Mouse (Mus musculus): ENCODE data around the gene Wdr77.
"Not testable (repeated sequence)": the region's sequence is repeated elsewhere in the genome, so short reads cannot be mapped to it uniquely, and the experiment has no call there.

Wdr77 gene

GRCm38 (mm10) chr3:106000707-106001375 lies 41.7 kb downstream of the Wdr77 start:
- H3K9me3 ChIP-seq (ENCODE audit: low read length) = no peaks in the 10 kb centered on the region
- no peak for TF ChIP-seq CTCF (conservative IDR thresholded peaks at IDR 0.05; ENCODE audit: low read length)
- no peak for TF ChIP-seq POU5F1 (IDR thresholded peaks at IDR 0.05; ENCODE audit: borderline replicate concordance, low read length)
- TF ChIP-seq NANOG (IDR thresholded peaks at IDR 0.05; ENCODE audit: borderline replicate concordance, low read length) = no peak
- no peaks in the 10 kb centered on the region for H3K36me3 ChIP-seq (ENCODE audit: insufficient read depth, low read length)
- no peaks in the 10 kb centered on the region for H3K27me3 ChIP-seq (ENCODE audit: insufficient read depth, low read length)
- peak overlapping the region; percentile 54 for H3K4me3 ChIP-seq (replicated peaks; ENCODE audit: low read length)
- peaks cover 12% of the 10 kb centered on the region for H3K4me1 ChIP-seq (replicated peaks; ENCODE audit: low read depth, low read length)

- H3K4me1 ChIP-seq (replicated peaks; ENCODE audit: low read depth, low read length) = peaks cover 12% of the 10 kb centered on the region
- H3K27me3 ChIP-seq (ENCODE audit: insufficient read depth, low read length) = no peaks in the 10 kb centered on the region
- no peak for TF ChIP-seq POU5F1 (IDR thresholded peaks at IDR 0.05; ENCODE audit: borderline replicate concordance, low read length)
- no peak for TF ChIP-seq CTCF (conservative IDR thresholded peaks at IDR 0.05; ENCODE audit: low read length)
- no peak for TF ChIP-seq NANOG (IDR thresholded peaks at IDR 0.05; ENCODE audit: borderline replicate concordance, low read length)
- H3K36me3 ChIP-seq (ENCODE audit: insufficient read depth, low read length) = no peaks in the 10 kb centered on the region
- H3K9me3 ChIP-seq (ENCODE audit: low read length) = no peaks in the 10 kb centered on the region
- H3K4me3 ChIP-seq (replicated peaks; ENCODE audit: low read length) = peak overlapping the region; percentile 54
Measured at GRCm38 (mm10) chr3:106001416-106002370, 42.5 kb downstream of the Wdr77 start.

- not testable (repeated sequence) for H3K4me3 ChIP-seq (replicated peaks; ENCODE audit: low read length); H3K27me3 ChIP-seq (ENCODE audit: insufficient read depth, low read length); H3K36me3 ChIP-seq (ENCODE audit: insufficient read depth, low read length); H3K9me3 ChIP-seq (ENCODE audit: low read length)
- peaks cover 12% of the 10 kb centered on the region for H3K4me1 ChIP-seq (replicated peaks; ENCODE audit: low read depth, low read length)
Measured at GRCm38 (mm10) chr3:106003360-106003759, 44.2 kb downstream of the Wdr77 start.

- Histone ChIP-seq H3K9me3 (ENCODE audit: low read length) (no peaks in the 10 kb centered on the region), H3K4me3 (replicated peaks; ENCODE audit: low read length) (no peak within 1 kb of the TSS), H3K27me3 (ENCODE audit: insufficient read depth, low read length) (no peaks in the 10 kb centered on the region), H3K4me1 (replicated peaks; ENCODE audit: low read depth, low read length) (no peaks in the 10 kb centered on the region), H3K36me3 (ENCODE audit: insufficient read depth, low read length) (no peaks in the 10 kb centered on the region)
- TF ChIP-seq NANOG (IDR thresholded peaks at IDR 0.05; ENCODE audit: borderline replicate concordance, low read length) (no peak), CTCF (conservative IDR thresholded peaks at IDR 0.05; ENCODE audit: low read length) (no peak), POU5F1 (IDR thresholded peaks at IDR 0.05; ENCODE audit: borderline replicate concordance, low read length) (no peak)
Measured at GRCm38 (mm10) chr3:106014546-106014945, 55.4 kb downstream of the Wdr77 start, which contains the start of gene Pifo. Gene Pifo, minus strand, starts transcription at chr3:106014646.

All from E14TG2a.4 (cell line).